Mouse (Mus musculus): ENCODE data around the gene Rab24.

GRCm38 (mm10) chr13:55277646-55278045, 44.1 kb downstream of the Rab24 start:
- TF ChIP-seq CTCF (IDR thresholded peaks at IDR 0.05; ENCODE audit: borderline replicate concordance, insufficient read depth, low read length) (no peak), POLR2A (IDR thresholded peaks at IDR 0.05; ENCODE audit: low read depth, low read length) (no peak)

All from embryonic fibroblast, embryonic 13.5 days (primary cell).